Mouse (Mus musculus) heart, embryonic 14.5 days (tissue): ENCODE results near the gene Stk32c. TPM values are rescaled to one million over a fixed set of nuclear protein-coding genes. Genes with fewer than 3 reads are reported as not detected.

Source experiments
- ATAC-seq: fragments of 200-750 bp; cut with Nextera tagmentation; 2 replicates; pipeline ENCODE4 v1.8.0; 2017; ENCODE audit warnings: low read depth, moderate TSS enrichment; ENCODE audit not compliant: insufficient number of reproducible peaks, insufficient read depth, low FRiP score
- H3K27ac ChIP-seq, 2 experiments: fragments of 200-500 bp in 1 of 2; fragments of 300-500 bp in 1 of 2; sonication (generic) in 1 of 2; replicated peaks in 1 of 2; 2 replicates each; pipeline ENCODE4 v1.5.1; 2012 to 2014; ENCODE audit warnings: low read depth in 2 of 2, low read length in 2 of 2, control low read depth in 1 of 2, mild to moderate bottlenecking in 1 of 2, mixed read lengths in 1 of 2; ENCODE audit not compliant: control insufficient read depth in 1 of 2, insufficient read depth in 1 of 2
- H3K27me3 ChIP-seq: fragments of 300-500 bp; sonication (generic); 2 replicates; pipeline ENCODE4 v1.6.1; 2014; ENCODE audit warnings: mild to moderate bottlenecking, low read length, control low read depth; ENCODE audit not compliant: control insufficient read depth, insufficient read depth
- H3K36me3 ChIP-seq: fragments of 300-500 bp; sonication (generic); 2 replicates; pipeline ENCODE4 v1.6.1; 2014; ENCODE audit warnings: mild to moderate bottlenecking, control low read depth, low read length, mixed read lengths; ENCODE audit not compliant: control insufficient read depth, insufficient read depth
- H3K4me1 ChIP-seq, 2 experiments: fragments of 200-500 bp in 1 of 2; fragments of 300-500 bp in 1 of 2; sonication (generic) in 1 of 2; 2 replicates each; pipeline ENCODE4 v1.6.1; 2012 to 2014; ENCODE audit warnings: low read length in 2 of 2, control low read depth in 1 of 2, mixed read lengths in 1 of 2; ENCODE audit not compliant: control insufficient read depth in 2 of 2, insufficient read depth in 2 of 2
- H3K4me2 ChIP-seq: fragments of 300-500 bp; sonication (generic); 2 replicates; pipeline ENCODE4 v1.6.1; 2014; ENCODE audit warnings: mild to moderate bottlenecking, low read length
- H3K4me3 ChIP-seq, 2 experiments: fragments of 200-500 bp in 1 of 2; fragments of 300-500 bp in 1 of 2; sonication (generic) in 1 of 2; 2 replicates each; pipeline ENCODE4 v1.5.1; 2012 to 2014; ENCODE audit warnings: low read length in 2 of 2, mild to moderate bottlenecking in 2 of 2, control low read depth in 1 of 2, low read depth in 1 of 2, moderate library complexity in 1 of 2; ENCODE audit not compliant: control insufficient read depth in 1 of 2, insufficient read depth in 1 of 2
- H3K9ac ChIP-seq: fragments of 300-500 bp; sonication (generic); 2 replicates; pipeline ENCODE4 v1.6.1; 2014; ENCODE audit warnings: mild to moderate bottlenecking, low read length
- H3K9me3 ChIP-seq: fragments of 300-500 bp; sonication (generic); 2 replicates; pipeline ENCODE4 v1.6.1; 2016; ENCODE audit warnings: low read length, control low read depth; ENCODE audit not compliant: control insufficient read depth
- WGBS: fragments of 180-500 bp; shearing (Covaris S2); extraction: QIAGEN DNeasy Blood & Tissue Kit; methylation state at CpG from one replicate; pipeline ENCODE4 v1.1.7; 2014; 5-methylcytosine and 5-hydroxymethylcytosine counted together
- polyA plus RNA-seq: library from polyadenylated mRNA; unstranded; fragments of >200 nt; fragmentation: Nextera tagmentation; extraction: Ambion mirVana; gene quantifications from 2 replicates; pipeline ENCODE4 v1.2.1, GENCODE M21; 2014

Gene Stk32c
- polyA plus RNA-seq, 1 experiment from 2014 or later, result not detected

DNA sequence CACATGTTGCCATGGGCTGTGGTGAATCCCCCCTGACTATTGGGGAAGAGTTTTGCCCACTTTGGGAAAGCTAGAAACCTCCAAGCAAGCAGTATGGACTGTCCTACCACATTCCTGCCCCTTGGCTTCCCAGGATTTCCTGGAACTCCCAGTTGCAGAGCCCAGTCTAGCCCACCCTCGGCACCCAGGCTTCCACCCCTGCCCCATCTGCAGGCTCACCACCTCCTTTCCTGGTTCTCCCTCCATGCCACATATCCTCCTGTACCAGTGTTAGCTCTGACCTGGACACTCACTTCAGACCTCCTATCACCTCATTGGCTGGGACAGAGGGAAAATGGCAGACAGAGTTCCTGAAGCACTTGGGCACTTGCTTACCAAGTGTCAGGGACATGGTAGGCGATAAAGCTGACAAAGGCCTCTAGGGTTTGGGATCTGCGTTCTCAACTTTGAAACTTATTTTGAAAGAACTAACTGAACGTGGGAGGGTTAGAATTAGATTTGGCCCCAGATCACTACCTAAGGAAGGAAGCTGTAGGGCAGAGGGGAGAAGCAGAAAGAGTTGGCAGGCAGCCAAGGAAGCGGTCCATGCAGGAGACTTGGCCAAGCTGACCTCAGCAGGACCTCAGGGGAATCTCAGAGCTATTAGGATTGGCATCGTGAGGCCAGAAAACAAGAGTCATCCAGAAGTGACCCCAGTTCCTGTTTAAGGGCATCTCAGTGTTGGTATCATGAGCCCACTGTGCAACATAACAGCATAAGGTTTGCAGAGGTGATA is 5.7 kb upstream of the Stk32c start:
- peak overlapping the region in 1 of 2 experiments; percentile 19; a peak in 1 of 4 replicates for H3K27ac ChIP-seq
- WGBS, result 33% methylated on average over 6 of the region's 6 CpGs
- H3K9me3 ChIP-seq, result no peaks in the 10 kb centered on the region
- H3K4me3 ChIP-seq, result no peak overlapping the region
- H3K27me3 ChIP-seq, result no peaks in the 10 kb centered on the region
- H3K4me1 ChIP-seq, result peaks cover 9 to 15% of the 10 kb centered on the region in 2 experiments
- no peak overlapping the region for H3K4me2 ChIP-seq
- no peaks in the 10 kb centered on the region for H3K36me3 ChIP-seq
- no peak overlapping the region for H3K9ac ChIP-seq
- no peak for ATAC-seq

- no peaks in the 10 kb centered on the region for H3K9me3 ChIP-seq
- H3K9ac ChIP-seq, result no peak overlapping the region
- no peak overlapping the region for H3K4me2 ChIP-seq
- H3K27ac ChIP-seq, result peak overlapping the region in 1 of 2 experiments; percentile 71; a peak in 2 of 4 replicates
- no peaks in the 10 kb centered on the region for H3K36me3 ChIP-seq
- peaks cover 11 to 24% of the 10 kb centered on the region in 2 experiments for H3K4me1 ChIP-seq
- WGBS, result 87% methylated on average over 7 of the region's 7 CpGs
- no peak overlapping the region for H3K4me3 ChIP-seq
- no peak for ATAC-seq
- no peaks in the 10 kb centered on the region for H3K27me3 ChIP-seq
Observed at GRCm38 (mm10) chr7:139217046-139217445, 3.9 kb upstream of the Stk32c start.

DNA sequence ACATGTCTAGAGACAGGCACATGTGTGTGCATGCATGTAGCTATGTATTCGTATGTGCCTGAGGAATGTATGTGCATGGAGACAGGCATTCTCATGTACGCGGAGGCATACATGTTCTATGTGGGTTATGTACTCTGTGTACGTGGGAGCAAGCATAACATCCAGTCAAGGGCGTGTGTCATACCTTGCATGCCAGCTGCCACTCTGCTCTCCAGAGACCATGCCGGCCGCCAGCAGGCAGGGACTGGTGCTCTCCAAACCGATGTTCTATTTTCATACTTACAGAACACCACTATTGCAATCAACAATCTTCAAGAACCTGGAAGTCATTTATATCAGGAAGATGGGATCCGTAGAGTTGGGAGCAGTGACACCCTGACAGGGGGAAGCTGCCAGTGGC is 3.4 kb upstream of the Stk32c start:
- WGBS, result 67% methylated on average over 9 of the region's 9 CpGs
- no peak overlapping the region for H3K4me2 ChIP-seq
- H3K9ac ChIP-seq, result no peak overlapping the region
- H3K27me3 ChIP-seq, result no peaks in the 10 kb centered on the region
- no peak overlapping the region for H3K4me3 ChIP-seq
- H3K9me3 ChIP-seq, result no peaks in the 10 kb centered on the region
- H3K4me1 ChIP-seq, result peaks cover 11 to 24% of the 10 kb centered on the region in 2 experiments
- ATAC-seq, result no peak
- H3K36me3 ChIP-seq, result no peaks in the 10 kb centered on the region
- H3K27ac ChIP-seq, result peak overlapping the region in 1 of 2 experiments; percentile 71; a peak in 2 of 4 replicates

GRCm38 (mm10) chr7:139215946-139216345 is 2.8 kb upstream of the Stk32c start:
- H3K27ac ChIP-seq, result no peak overlapping the region
- H3K27me3 ChIP-seq, result no peaks in the 10 kb centered on the region
- WGBS, result 84% methylated on average over 7 of the region's 7 CpGs

GRCm38 (mm10) chr7:139215516-139215915 is 2.4 kb upstream of the Stk32c start:
- ATAC-seq, result no peak
- WGBS, result 56% methylated on average over 1 of the region's 1 CpGs
- no peaks in the 10 kb centered on the region for H3K36me3 ChIP-seq

More at GRCm38 (mm10) chr7:139215946-139216345, 2.8 kb upstream of the Stk32c start:
- Histone ChIP-seq H3K36me3 (no peaks in the 10 kb centered on the region), H3K9me3 (no peaks in the 10 kb centered on the region), H3K9ac (no peak overlapping the region), H3K4me3 (no peak overlapping the region), H3K4me2 (no peak overlapping the region), H3K4me1 (peaks cover 11 to 24% of the 10 kb centered on the region in 2 experiments)
- no peak for ATAC-seq

GRCm38 (mm10) chr7:139214596-139215340 is 1.7 kb upstream of the Stk32c start:
- no peak overlapping the region for H3K4me2 ChIP-seq
- WGBS, result 79% methylated on average over 14 of the region's 14 CpGs
- H3K36me3 ChIP-seq, result no peaks in the 10 kb centered on the region
- H3K27ac ChIP-seq, result no peak overlapping the region
- no peak overlapping the region for H3K9ac ChIP-seq
- peaks cover 11 to 24% of the 10 kb centered on the region in 2 experiments for H3K4me1 ChIP-seq
- H3K27me3 ChIP-seq, result no peaks in the 10 kb centered on the region
- H3K9me3 ChIP-seq, result no peaks in the 10 kb centered on the region
- ATAC-seq, result no peak
- H3K4me3 ChIP-seq, result no peak overlapping the region

More at GRCm38 (mm10) chr7:139215516-139215915, 2.4 kb upstream of the Stk32c start:
- no peak overlapping the region for H3K27ac ChIP-seq
- H3K4me2 ChIP-seq, result no peak overlapping the region
- no peaks in the 10 kb centered on the region for H3K27me3 ChIP-seq
- no peaks in the 10 kb centered on the region for H3K9me3 ChIP-seq
- no peak overlapping the region for H3K4me3 ChIP-seq
- H3K9ac ChIP-seq, result no peak overlapping the region
- H3K4me1 ChIP-seq, result peaks cover 11 to 24% of the 10 kb centered on the region in 2 experiments

- H3K4me3 ChIP-seq, result no peak overlapping the region
- ATAC-seq, result no peak
- 66% methylated on average over 3 of the region's 3 CpGs for WGBS
- peaks cover 8 to 22% of the 10 kb centered on the region in 2 experiments for H3K4me1 ChIP-seq
- no peaks in the 10 kb centered on the region for H3K36me3 ChIP-seq
- no peaks in the 10 kb centered on the region for H3K9me3 ChIP-seq
- no peak overlapping the region for H3K27ac ChIP-seq
- no peaks in the 10 kb centered on the region for H3K27me3 ChIP-seq
- H3K4me2 ChIP-seq, result no peak overlapping the region
- H3K9ac ChIP-seq, result no peak overlapping the region
Observed at GRCm38 (mm10) chr7:139214160-139214559, 1.1 kb upstream of the Stk32c start.
